Mouse (Mus musculus) embryonic fibroblast, embryonic 13.5 days (primary cell): ENCODE results near the gene Mael.

Experiments used
- CTCF ChIP-seq: IDR thresholded peaks from 2 replicates; pipeline ENCODE4 v1.5.1; 2011; ENCODE audit warnings: mild to moderate bottlenecking, control low read depth, low read length, moderate library complexity, borderline replicate concordance; ENCODE audit not compliant: insufficient read depth
- POLR2A ChIP-seq: IDR thresholded peaks from 2 replicates; pipeline ENCODE4 v1.6.1; 2011; ENCODE audit warnings: low read depth, mild to moderate bottlenecking, control low read depth, low read length, moderate library complexity

GRCm38 (mm10) chr1:166266001-166266705 is 27.6 kb upstream of the Mael start:
- TF ChIP-seq CTCF (no peak), POLR2A (no peak)
